Mouse (Mus musculus) heart, postnatal 0 days (tissue): ENCODE data around the gene Uvrag. TPM values are rescaled to one million over a fixed set of nuclear protein-coding genes. Genes with fewer than 3 reads are reported as not detected.

Experiments used
- ATAC-seq: fragments of 200-750 bp; cut with Nextera tagmentation; 2 replicates; pipeline ENCODE4 v1.8.0; 2017; ENCODE audit warnings: low read depth, moderate number of reproducible peaks, moderate library complexity; ENCODE audit not compliant: insufficient read depth
- DNase-seq: peaks from one replicate; pipeline ENCODE4 v3.0.0-alpha.2; 2016; ENCODE audit warnings: low spot score
- H3K27ac ChIP-seq: fragments of 300-500 bp; sonication (generic); 2 replicates; pipeline ENCODE4 v1.5.1; 2014; ENCODE audit warnings: low read depth, mild to moderate bottlenecking
- H3K27me3 ChIP-seq: fragments of 300-500 bp; sonication (generic); 2 replicates; pipeline ENCODE4 v1.6.1; 2014; ENCODE audit warnings: low read length, mixed read lengths; ENCODE audit not compliant: control insufficient read depth, insufficient read depth
- H3K36me3 ChIP-seq: fragments of 300-500 bp; sonication (generic); replicated peaks from 2 replicates; pipeline ENCODE4 v1.6.1; 2014; ENCODE audit warnings: low read length, mixed read lengths; ENCODE audit not compliant: control insufficient read depth, insufficient read depth
- H3K4me1 ChIP-seq: fragments of 300-500 bp; sonication (generic); 2 replicates; pipeline ENCODE4 v1.6.1; 2014; ENCODE audit warnings: antibody characterized with exemption; ENCODE audit not compliant: control insufficient read depth, insufficient read depth
- H3K4me2 ChIP-seq: fragments of 300-500 bp; sonication (generic); 2 replicates; pipeline ENCODE4 v1.6.1; 2014; ENCODE audit warnings: low read depth, mild to moderate bottlenecking, low read length, moderate library complexity
- H3K4me3 ChIP-seq: fragments of 300-500 bp; sonication (generic); 2 replicates; pipeline ENCODE4 v1.5.1; 2014; ENCODE audit warnings: low read depth, low read length
- H3K9ac ChIP-seq: fragments of 300-500 bp; sonication (generic); replicated peaks from 2 replicates; pipeline ENCODE4 v1.6.1; 2014; ENCODE audit warnings: low read depth, low read length, mixed read lengths
- H3K9me3 ChIP-seq: fragments of 300-500 bp; sonication (generic); replicated peaks from 2 replicates; pipeline ENCODE4 v1.6.1; 2016; ENCODE audit warnings: low read length; ENCODE audit not compliant: control insufficient read depth
- CTCF ChIP-seq: IDR thresholded peaks from 2 replicates; pipeline ENCODE4 v1.5.1; 2016; ENCODE audit warnings: antibody characterized with exemption, control low read depth, low read depth
- EP300 ChIP-seq: IDR thresholded peaks from 2 replicates; pipeline ENCODE4 v1.6.1; 2016; ENCODE audit warnings: antibody characterized with exemption, low read depth
- WGBS: fragments of 180-500 bp; shearing (Covaris S2); extraction: QIAGEN DNeasy Blood & Tissue Kit; methylation state at CpG from one replicate; pipeline ENCODE4 v1.1.7; 2014; 5-methylcytosine and 5-hydroxymethylcytosine counted together
- polyA plus RNA-seq: library from polyadenylated mRNA; unstranded; fragments of >200 nt; fragmentation: Nextera tagmentation; extraction: Ambion mirVana; gene quantifications from 2 replicates; pipeline ENCODE4 v1.2.1, GENCODE M21; 2015
- total RNA-seq: library from RNA; depleted of rRNA; stranded (reverse); fragments of >200 nt; gene quantifications from 2 replicates; pipeline ENCODE4 v1.2.3, GENCODE M21; 2014; ENCODE audit warnings: low replicate concordance

Gene Uvrag
- total and polyA plus RNA-seq, 2 experiments from 2014 or later = 11.8 to 38.1 TPM

DNA sequence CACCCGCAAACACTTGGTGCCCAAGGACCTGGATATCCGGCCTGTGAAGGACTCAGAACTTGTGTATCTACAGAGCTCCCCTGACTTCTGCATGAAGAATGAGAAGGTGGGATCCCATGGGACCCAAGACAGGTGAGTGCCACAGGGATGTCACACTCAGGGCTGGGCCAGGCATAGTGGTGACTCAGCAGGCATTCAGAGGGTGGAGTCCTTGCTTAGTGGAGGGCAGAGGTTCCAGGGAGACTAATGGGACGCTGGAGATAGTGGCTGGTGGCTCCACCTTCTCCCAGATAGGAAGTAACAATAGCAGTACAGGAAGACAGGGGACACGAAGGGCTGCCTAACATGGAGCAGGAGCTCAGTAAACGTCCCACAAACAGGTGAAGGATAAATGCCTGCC, 290.6 kb downstream of the Uvrag start:
- no peak for ATAC-seq
- no peak overlapping the region for H3K4me3 ChIP-seq
- H3K27ac ChIP-seq = 0 out of 2 replicates have a peak overlapping the region, but pooled peaks have one; percentile 1
- no peak overlapping the region for H3K9ac ChIP-seq
- DNase-seq = no peak
- H3K27me3 ChIP-seq = no peaks in the 10 kb centered on the region
- H3K4me1 ChIP-seq = peaks cover 27% of the 10 kb centered on the region
- TF ChIP-seq EP300 (no peak), CTCF (no peak)
- WGBS = 69% methylated on average over 5 of the region's 5 CpGs
- H3K36me3 ChIP-seq = 0 out of 2 replicates have a peak, but pooled peaks cover 3% of the 10 kb centered on the region
- no peak overlapping the region for H3K4me2 ChIP-seq
- no peaks in the 10 kb centered on the region for H3K9me3 ChIP-seq

DNA sequence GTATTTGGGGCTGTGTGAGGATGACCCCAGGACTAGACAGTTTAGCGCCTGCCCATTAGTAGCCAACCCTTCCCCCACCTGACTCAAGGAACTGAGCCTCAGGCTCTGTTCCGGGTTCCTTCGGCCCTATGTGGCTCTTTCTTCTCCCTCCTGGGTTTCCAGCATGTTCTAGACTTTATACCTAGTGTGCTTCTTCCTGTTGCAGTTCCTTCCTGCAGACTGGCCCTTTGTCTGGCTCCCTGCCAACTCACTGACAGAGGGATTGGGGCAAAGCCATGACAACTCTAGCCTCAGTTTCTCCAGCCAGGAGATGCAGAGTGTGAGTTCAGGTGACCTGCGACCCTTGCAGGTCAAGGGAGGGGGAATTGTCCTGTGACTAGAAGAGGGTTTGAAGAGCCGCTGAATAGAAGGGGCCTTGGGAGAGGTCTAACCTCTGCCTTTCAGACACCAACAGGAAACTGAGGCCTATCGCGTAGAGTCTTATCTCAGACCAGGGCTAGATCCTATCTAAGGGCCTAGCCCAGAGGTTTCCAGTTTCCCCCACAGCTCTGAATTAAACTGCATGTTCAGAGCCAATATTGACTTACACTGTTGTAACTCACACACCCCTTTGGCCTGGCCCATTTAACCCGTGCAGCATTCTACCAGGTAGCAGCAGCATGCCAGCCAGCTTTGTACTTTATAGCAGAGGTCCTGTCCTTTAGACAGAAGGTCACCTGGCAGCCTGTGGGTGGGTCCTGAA, 291.9 kb downstream of the Uvrag start:
- Histone ChIP-seq H3K4me3 (no peak overlapping the region), H3K4me2 (no peak overlapping the region), H3K27ac (no peak overlapping the region), H3K27me3 (no peaks in the 10 kb centered on the region), H3K36me3 (0 out of 2 replicates have a peak, but pooled peaks cover 3% of the 10 kb centered on the region), H3K4me1 (peaks cover 22% of the 10 kb centered on the region), H3K9ac (no peak overlapping the region), H3K9me3 (no peaks in the 10 kb centered on the region)
- no peak for DNase-seq
- no peak for ATAC-seq
- 80% methylated on average over 8 of the region's 8 CpGs for WGBS
- no peak for TF ChIP-seq EP300
- no peak for TF ChIP-seq CTCF

DNA sequence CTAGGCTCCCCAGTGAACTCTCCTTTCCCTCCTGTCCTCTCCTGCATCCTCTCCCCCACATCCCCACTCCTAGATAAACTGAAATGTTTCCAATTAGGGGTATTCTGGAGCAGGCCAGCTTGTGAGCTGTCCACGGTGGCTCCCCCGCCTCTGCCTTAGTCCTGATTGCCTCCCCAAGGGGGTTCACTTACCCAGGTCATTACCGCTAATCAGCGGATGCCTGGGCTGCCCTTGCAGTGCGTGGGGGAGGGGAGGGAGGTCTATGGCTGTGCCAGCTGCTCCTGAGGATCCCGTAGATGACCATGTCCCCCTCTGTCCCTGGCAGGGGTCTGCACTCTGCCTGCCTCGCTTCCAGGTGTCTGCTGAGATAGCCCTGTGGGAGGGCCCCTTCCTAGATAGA, 297.3 kb downstream of the Uvrag start:
- H3K36me3 ChIP-seq = no peaks in the 10 kb centered on the region
- TF ChIP-seq EP300 (no peak), CTCF (no peak)
- peak; percentile 11 for DNase-seq
- 47% methylated on average over 7 of the region's 7 CpGs for WGBS
- H3K4me1 ChIP-seq = peaks cover 22% of the 10 kb centered on the region
- no peak overlapping the region for H3K4me3 ChIP-seq
- H3K27ac ChIP-seq = no peak overlapping the region
- no peak overlapping the region for H3K9ac ChIP-seq
- no peak for ATAC-seq
- no peaks in the 10 kb centered on the region for H3K9me3 ChIP-seq
- peaks cover 6% of the 10 kb centered on the region; the same call in 1 of the 2 replicates for H3K27me3 ChIP-seq
- H3K4me2 ChIP-seq = no peak overlapping the region

DNA sequence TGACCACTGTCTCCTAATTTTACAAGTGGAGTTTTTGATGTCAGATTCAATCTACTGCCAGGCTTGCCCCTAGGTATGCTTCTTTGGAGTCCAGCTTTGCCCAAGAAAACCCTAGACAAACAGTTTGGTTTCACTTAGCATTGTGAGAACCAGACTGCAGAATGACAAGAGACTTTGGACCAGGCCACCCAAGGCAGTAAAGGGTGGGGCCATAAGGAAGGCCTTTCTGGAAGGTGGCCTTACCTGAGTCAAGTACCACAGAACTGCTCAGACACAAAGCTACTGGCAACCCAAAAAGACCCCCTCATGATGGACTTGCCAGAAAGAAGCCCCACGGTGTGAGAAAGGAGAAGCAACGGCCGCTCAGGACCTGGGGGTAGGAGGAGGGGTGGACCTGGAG, 297.9 kb downstream of the Uvrag start:
- Histone ChIP-seq H3K4me3 (no peak overlapping the region), H3K4me2 (no peak overlapping the region), H3K9me3 (no peaks in the 10 kb centered on the region), H3K27ac (no peak overlapping the region), H3K36me3 (no peaks in the 10 kb centered on the region), H3K9ac (no peak overlapping the region), H3K4me1 (peaks cover 29% of the 10 kb centered on the region), H3K27me3 (peaks cover 9% of the 10 kb centered on the region; the same call in 1 of the 2 replicates)
- 86% methylated on average over 3 of the region's 3 CpGs for WGBS
- TF ChIP-seq EP300 (no peak), CTCF (no peak)
- DNase-seq (no peak), ATAC-seq (no peak)

DNA sequence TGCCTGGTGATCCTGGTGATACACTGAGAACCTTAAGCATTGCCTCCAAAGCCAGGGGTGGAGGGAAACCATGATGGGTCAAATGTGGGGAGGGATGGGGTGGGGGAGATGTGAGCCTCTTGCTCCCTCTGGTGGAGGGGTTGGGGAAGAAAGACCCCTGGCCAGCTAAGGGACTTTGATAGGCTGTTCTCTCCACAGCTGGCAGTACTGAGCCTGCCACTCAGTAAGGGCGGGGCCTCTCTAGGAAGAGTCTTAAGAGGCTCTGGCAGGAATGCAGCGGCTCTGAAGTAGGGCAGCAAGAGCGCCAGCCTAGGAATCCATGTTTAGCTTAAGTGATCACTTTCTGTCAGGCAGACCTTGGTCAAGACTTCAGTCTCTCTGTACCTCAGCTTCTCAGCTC, 299.1 kb downstream of the Uvrag start:
- ATAC-seq = no peak

More for the DNA sequence above, 299.1 kb downstream of the Uvrag start:
- H3K4me3 ChIP-seq = no peak overlapping the region
- H3K4me2 ChIP-seq = no peak overlapping the region
- H3K4me1 ChIP-seq = peaks cover 29% of the 10 kb centered on the region
- no peak overlapping the region for H3K27ac ChIP-seq
- H3K36me3 ChIP-seq = no peaks in the 10 kb centered on the region
- H3K27me3 ChIP-seq = peaks cover 19% of the 10 kb centered on the region
- no peak for DNase-seq
- H3K9me3 ChIP-seq = no peaks in the 10 kb centered on the region
- H3K9ac ChIP-seq = no peak overlapping the region
- WGBS = 38% methylated on average over 3 of the region's 3 CpGs
- TF ChIP-seq EP300 (no peak), CTCF (no peak)
